Mouse (Mus musculus): ENCODE results near the gene Ccdc28b.

- TF ChIP-seq CTCF (conservative IDR thresholded peaks at IDR 0.05; ENCODE audit: low read length) (no peak), NANOG (IDR thresholded peaks at IDR 0.05; ENCODE audit: borderline replicate concordance, low read length) (no peak)
Measured at GRCm38 (mm10) chr4:129588865-129589264, 34.9 kb downstream of the Ccdc28b start.
